Mouse (Mus musculus): ENCODE results near the gene Msln. TPM values are rescaled to one million over a fixed set of nuclear protein-coding genes. Genes with fewer than 3 reads are reported as not detected.

Gene Msln
- polyA plus RNA-seq, 1 experiment: 3.3 TPM

GRCm38 (mm10) chr17:25715627-25716026 is 38.6 kb downstream of the Msln start:
- no peak overlapping the region for H3K27ac ChIP-seq (ENCODE audit: insufficient read depth, low read length)
- TF ChIP-seq CTCF (IDR thresholded peaks at IDR 0.05; ENCODE audit: borderline replicate concordance, insufficient read depth, low read length) (no peak), POLR2A (IDR thresholded peaks at IDR 0.05; ENCODE audit: low read depth, low read length) (no peak)
- no peaks in the 10 kb centered on the region for H3K4me1 ChIP-seq (ENCODE audit: control insufficient read depth, insufficient read depth, low read length)
- no peak overlapping the region for H3K4me3 ChIP-seq (ENCODE audit: insufficient read depth, low read length)

- no peaks in the 10 kb centered on the region for H3K4me1 ChIP-seq (ENCODE audit: control insufficient read depth, insufficient read depth, low read length)
- H3K4me3 ChIP-seq (ENCODE audit: insufficient read depth, low read length): no peak overlapping the region
- no peak overlapping the region for H3K27ac ChIP-seq (ENCODE audit: insufficient read depth, low read length)
- TF ChIP-seq CTCF (IDR thresholded peaks at IDR 0.05; ENCODE audit: borderline replicate concordance, insufficient read depth, low read length): no peak
- no peak for TF ChIP-seq POLR2A (IDR thresholded peaks at IDR 0.05; ENCODE audit: low read depth, low read length)
These were observed 43.0 kb downstream of the Msln start for GRCm38 (mm10) chr17:25711136-25711535.

- H3K4me1 ChIP-seq (ENCODE audit: control insufficient read depth, insufficient read depth, low read length): no peaks in the 10 kb centered on the region
- H3K27ac ChIP-seq (ENCODE audit: insufficient read depth, low read length): no peak overlapping the region
- no peak overlapping the region for H3K4me3 ChIP-seq (ENCODE audit: insufficient read depth, low read length)
- TF ChIP-seq CTCF (IDR thresholded peaks at IDR 0.05; ENCODE audit: borderline replicate concordance, insufficient read depth, low read length): no peak
- no peak for TF ChIP-seq POLR2A (IDR thresholded peaks at IDR 0.05; ENCODE audit: low read depth, low read length)
These were observed 44.2 kb downstream of the Msln start for GRCm38 (mm10) chr17:25709994-25710393.

GRCm38 (mm10) chr17:25700863-25701496 is 53.2 kb downstream of the Msln start:
- Histone ChIP-seq H3K27ac (ENCODE audit: insufficient read depth, low read length) (no peak overlapping the region), H3K4me3 (ENCODE audit: insufficient read depth, low read length) (no peak overlapping the region)
- TF ChIP-seq CTCF (IDR thresholded peaks at IDR 0.05; ENCODE audit: borderline replicate concordance, insufficient read depth, low read length) (peak; percentile 20; the same call in 1 of the 2 replicates), POLR2A (IDR thresholded peaks at IDR 0.05; ENCODE audit: low read depth, low read length) (no peak)

More at GRCm38 (mm10) chr17:25700863-25701496, 53.2 kb downstream of the Msln start:
- H3K4me1 ChIP-seq (ENCODE audit: control insufficient read depth, insufficient read depth, low read length): no peaks in the 10 kb centered on the region

Other genes starting within 250 kb of the Msln start
- gene Sox8, start 183.7 kb downstream of the Msln start, polyA plus RNA-seq (2011; ENCODE audit: insufficient read length, low read depth, missing spikeins): 0.27 and 0.28 TPM in 2 replicates
- gene Lmf1, start 175.3 kb downstream of the Msln start, polyA plus RNA-seq (2011; ENCODE audit: insufficient read length, low read depth, missing spikeins): 15.2 and 19.2 TPM in 2 replicates
- gene Gng13, start 37.2 kb downstream of the Msln start, polyA plus RNA-seq (2011; ENCODE audit: insufficient read length, low read depth, missing spikeins): not detected in 2 replicates
- 9.0 and 10.7 TPM in 2 replicates for gene Chtf18, start 27.0 kb downstream of the Msln start, polyA plus RNA-seq (2011; ENCODE audit: insufficient read length, low read depth, missing spikeins)
- 10.0 and 13.0 TPM in 2 replicates for gene Rpusd1, start 26.7 kb downstream of the Msln start, polyA plus RNA-seq (2011; ENCODE audit: insufficient read length, low read depth, missing spikeins)
- gene Mslnl, start 18.3 kb downstream of the Msln start, polyA plus RNA-seq (2011; ENCODE audit: insufficient read length, low read depth, missing spikeins): not detected in 2 replicates
- gene Narfl, start 19.4 kb upstream of the Msln start, polyA plus RNA-seq (2011; ENCODE audit: insufficient read length, low read depth, missing spikeins): 14.6 and 20.3 TPM in 2 replicates
- gene Haghl, start 31.3 kb upstream of the Msln start, polyA plus RNA-seq (2011; ENCODE audit: insufficient read length, low read depth, missing spikeins): 18.1 and 23.8 TPM in 2 replicates
- gene Ccdc78, start 32.2 kb upstream of the Msln start, polyA plus RNA-seq (2011; ENCODE audit: insufficient read length, low read depth, missing spikeins): not detected in 2 replicates
- gene Fam173a, start 38.5 kb upstream of the Msln start, polyA plus RNA-seq (2011; ENCODE audit: insufficient read length, low read depth, missing spikeins): 25.4 and 26.4 TPM in 2 replicates
- 2.0 TPM in 1 of 2 replicates, not detected in the other for gene AC134908.4, start 41.3 kb upstream of the Msln start, polyA plus RNA-seq (2011; ENCODE audit: insufficient read length, low read depth, missing spikeins)
- gene Metrn, start 42.8 kb upstream of the Msln start, polyA plus RNA-seq (2011; ENCODE audit: insufficient read length, low read depth, missing spikeins): 24.8 and 33.5 TPM in 2 replicates
- gene Fbxl16, start 54.7 kb upstream of the Msln start, polyA plus RNA-seq (2011; ENCODE audit: insufficient read length, low read depth, missing spikeins): 4.1 and 4.7 TPM in 2 replicates
- 13.0 and 14.5 TPM in 2 replicates for gene Wdr24, start 69.2 kb upstream of the Msln start, polyA plus RNA-seq (2011; ENCODE audit: insufficient read length, low read depth, missing spikeins)
- 24.4 and 27.9 TPM in 2 replicates for gene Jmjd8, start 74.5 kb upstream of the Msln start, polyA plus RNA-seq (2011; ENCODE audit: insufficient read length, low read depth, missing spikeins)
- gene Stub1, start 79.0 kb upstream of the Msln start, polyA plus RNA-seq (2011; ENCODE audit: insufficient read length, low read depth, missing spikeins): 115 and 118 TPM in 2 replicates
- 1.8 and 2.1 TPM in 2 replicates for gene Rhbdl1, start 82.9 kb upstream of the Msln start, polyA plus RNA-seq (2011; ENCODE audit: insufficient read length, low read depth, missing spikeins)
- gene Gm20683, start 87.4 kb upstream of the Msln start, polyA plus RNA-seq (2011; ENCODE audit: insufficient read length, low read depth, missing spikeins): 0.63 TPM in 1 of 2 replicates, not detected in the other
- gene Rhot2, start 90.5 kb upstream of the Msln start, polyA plus RNA-seq (2011; ENCODE audit: insufficient read length, low read depth, missing spikeins): 21.0 and 29.7 TPM in 2 replicates
- 5.9 and 11.4 TPM in 2 replicates for gene Wdr90, start 107.1 kb upstream of the Msln start, polyA plus RNA-seq (2011; ENCODE audit: insufficient read length, low read depth, missing spikeins)
- gene Mcrip2, start 114.4 kb upstream of the Msln start, polyA plus RNA-seq (2011; ENCODE audit: insufficient read length, low read depth, missing spikeins): 7.1 and 9.8 TPM in 2 replicates
- 14.4 and 19.7 TPM in 2 replicates for gene Mettl26, start 120.7 kb upstream of the Msln start, polyA plus RNA-seq (2011; ENCODE audit: insufficient read length, low read depth, missing spikeins)
- gene Wfikkn1, start 126.5 kb upstream of the Msln start, polyA plus RNA-seq (2011; ENCODE audit: insufficient read length, low read depth, missing spikeins): 0.38 and 0.83 TPM in 2 replicates
- gene Rab40c, start 165.3 kb upstream of the Msln start, polyA plus RNA-seq (2011; ENCODE audit: insufficient read length, low read depth, missing spikeins): 21.5 and 23.9 TPM in 2 replicates
- 47.8 and 48.0 TPM in 2 replicates for gene Pigq, start 190.6 kb upstream of the Msln start, polyA plus RNA-seq (2011; ENCODE audit: insufficient read length, low read depth, missing spikeins)
- not detected in 2 replicates for gene Nhlrc4, start 190.6 kb upstream of the Msln start, polyA plus RNA-seq (2011; ENCODE audit: insufficient read length, low read depth, missing spikeins)
- gene A930017K11Rik, start 198.2 kb upstream of the Msln start, polyA plus RNA-seq (2011; ENCODE audit: insufficient read length, low read depth, missing spikeins): not detected in 2 replicates
- gene Capn15, start 231.4 kb upstream of the Msln start, polyA plus RNA-seq (2011; ENCODE audit: insufficient read length, low read depth, missing spikeins): 10.1 and 10.9 TPM in 2 replicates

All from embryonic fibroblast, embryonic 13.5 days (primary cell).